Mouse (Mus musculus) skeletal muscle tissue, adult 2 months (tissue): ENCODE results near the gene Cltb.
A peak's percentile ranks its signal among the peaks of the same experiment; 100 is the strongest.

Source experiments
- DNase-seq: peaks from one replicate; pipeline ENCODE4 v3.0.0-alpha.2; 2012; ENCODE audit warnings: low read depth, low spot score

Gene Cltb

GRCm38 (mm10) chr13:54596107-54596690 lies 14.9 kb downstream of the Cltb start:
- no peak for DNase-seq

GRCm38 (mm10) chr13:54593617-54594016 lies 17.5 kb downstream of the Cltb start:
- no peak for DNase-seq

DNA sequence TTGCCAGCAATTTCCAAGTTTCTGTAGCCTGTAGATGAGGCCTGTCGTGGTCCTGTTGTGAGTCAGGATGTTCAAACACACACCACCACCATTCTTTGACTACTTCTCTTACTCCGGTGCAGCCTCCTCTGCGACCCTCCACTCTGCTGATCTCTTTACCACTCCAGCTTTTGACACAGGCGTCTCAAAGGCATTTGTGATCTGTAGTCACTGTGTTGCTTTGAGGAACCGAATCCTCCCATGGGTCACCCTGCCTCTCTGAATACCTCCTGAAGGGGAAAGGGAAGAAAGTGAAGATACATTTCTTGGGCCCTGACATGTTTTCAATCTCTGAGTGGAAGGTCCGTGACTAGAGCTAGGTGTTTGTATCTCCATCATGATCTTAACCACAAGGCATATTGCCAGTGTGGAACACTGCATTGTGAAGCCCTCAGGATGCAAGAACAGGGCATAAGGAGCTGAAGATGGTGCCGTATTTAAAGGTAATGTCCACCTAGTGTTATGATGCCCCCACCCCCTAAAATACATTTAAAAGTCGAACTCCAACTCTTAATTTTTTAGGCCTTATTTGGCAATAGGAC lies 19.3 kb downstream of the Cltb start:
- DNase-seq = no peak

DNA sequence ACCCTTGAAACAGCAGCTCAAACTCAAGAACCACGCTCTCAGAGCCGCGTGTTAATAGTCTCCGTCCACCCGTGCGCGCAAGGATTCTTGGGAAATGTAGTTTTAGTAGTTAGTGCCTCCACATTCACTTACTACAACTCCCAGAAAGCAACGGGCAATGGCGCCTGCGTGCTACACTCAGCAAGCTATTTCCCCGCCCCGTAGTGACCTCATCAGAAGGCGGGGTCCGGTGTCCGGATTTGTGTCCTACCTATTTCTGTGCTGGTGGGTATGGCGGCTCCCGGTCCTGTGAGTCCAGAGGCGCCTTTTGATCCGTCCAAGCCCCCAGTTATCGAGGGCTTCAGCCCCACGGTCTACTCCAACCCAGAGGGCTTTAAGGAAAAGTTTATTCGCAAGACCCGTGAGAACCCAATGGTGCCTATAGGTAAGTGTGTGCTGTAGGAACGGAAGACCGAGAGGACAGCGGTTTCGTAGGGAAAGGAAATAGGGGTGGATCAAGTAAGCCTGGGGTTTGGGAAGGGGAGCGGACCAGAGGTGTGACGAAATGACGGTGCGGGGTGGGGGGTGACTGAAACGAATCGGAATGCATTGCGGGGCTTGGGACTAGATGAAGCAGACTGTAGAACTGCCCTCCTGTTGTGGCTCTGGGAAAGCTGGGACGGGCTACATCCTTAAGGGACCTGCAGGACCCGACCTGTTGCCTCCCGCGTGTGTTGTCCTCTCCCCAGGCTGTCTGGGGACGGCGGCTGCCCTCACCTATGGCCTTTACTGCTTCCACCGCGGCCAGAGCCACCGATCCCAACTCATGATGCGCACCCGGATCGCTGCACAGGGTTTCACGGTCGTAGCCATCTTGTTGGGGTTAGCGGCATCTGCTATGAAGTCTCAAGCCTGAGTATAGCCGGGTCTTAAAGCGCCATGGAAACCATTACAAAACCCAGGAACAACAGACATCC lies 20.9 kb downstream of the Cltb start, which contains the start of the genes Nop16 and Higd2a:
Gene Nop16 (minus strand): TSS at position 95 of the 956 bp plus-strand sequence.
Gene Higd2a (plus strand): TSS at position 212 of the 956 bp plus-strand sequence.
- peak; percentile 96 for DNase-seq

- DNase-seq = no peak
Observed at GRCm38 (mm10) chr13:54589414-54589995, 21.6 kb downstream of the Cltb start.

DNA sequence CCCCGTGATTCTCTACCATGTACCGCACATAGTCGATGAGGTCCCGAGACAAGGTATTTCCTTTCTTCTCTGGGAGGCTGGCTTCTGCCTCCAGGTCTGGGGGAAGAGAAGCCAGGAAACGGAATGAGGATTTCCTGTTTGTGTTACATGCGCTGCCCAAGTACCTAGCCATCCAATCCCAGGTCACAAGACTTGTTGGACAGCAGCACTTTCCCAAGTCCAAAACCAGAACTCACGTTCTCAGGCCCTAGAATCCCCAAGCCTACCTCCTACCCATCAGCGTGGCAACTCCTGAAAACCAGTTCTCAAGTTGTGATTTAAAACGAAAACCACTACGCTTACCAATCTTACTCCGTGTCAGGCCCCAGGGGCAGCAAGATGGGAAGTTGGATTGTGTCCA lies 25.3 kb downstream of the Cltb start:
- no peak for DNase-seq

DNA sequence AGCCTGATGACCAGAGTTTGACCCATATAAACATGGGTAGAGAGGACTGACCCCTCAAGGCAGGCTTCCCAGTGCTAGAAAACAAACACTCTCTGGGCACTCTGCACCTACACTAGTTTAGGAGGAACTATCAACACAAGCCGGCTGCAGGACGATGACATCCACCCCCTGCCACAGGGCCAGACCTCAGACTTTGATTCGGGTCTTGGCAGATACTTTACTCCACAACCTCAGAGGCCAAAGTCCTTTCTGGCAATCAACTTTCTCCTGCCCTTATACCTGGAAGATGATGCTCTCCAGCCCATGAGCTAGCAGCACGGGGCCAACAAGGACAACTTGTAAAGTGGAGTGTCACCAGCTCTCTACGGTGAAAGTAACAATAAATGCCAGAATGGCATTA lies 28.3 kb downstream of the Cltb start:
- no peak for DNase-seq

GRCm38 (mm10) chr13:54582126-54582525 lies 29.0 kb downstream of the Cltb start:
- no peak for DNase-seq

GRCm38 (mm10) chr13:54581385-54581784 lies 29.8 kb downstream of the Cltb start:
- DNase-seq = no peak

GRCm38 (mm10) chr13:54577652-54578507 lies 33.3 kb downstream of the Cltb start:
- no peak for DNase-seq

DNA sequence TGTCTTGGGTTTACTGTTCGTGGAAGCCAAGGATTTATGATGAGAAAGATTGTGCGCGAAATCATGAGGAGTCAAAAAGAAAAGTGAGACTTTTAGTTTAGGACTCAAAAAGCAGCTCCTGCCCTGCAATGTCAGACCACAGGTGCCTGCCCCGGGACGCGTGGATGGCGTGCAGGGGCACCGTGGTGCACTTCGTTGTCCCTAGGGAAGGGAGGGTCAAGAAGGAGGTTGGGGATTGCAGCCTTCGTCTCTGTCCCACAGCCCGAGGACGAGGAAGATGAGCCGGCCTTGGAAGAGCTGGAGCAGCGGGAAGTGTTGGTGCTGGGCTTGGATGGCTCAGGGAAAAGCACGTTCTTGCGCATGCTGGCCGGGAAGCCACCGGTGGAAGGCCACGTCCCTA lies 35.7 kb downstream of the Cltb start:
- no peak for DNase-seq

GRCm38 (mm10) chr13:54574854-54575481 lies 36.2 kb downstream of the Cltb start, which contains the start of gene Arl10:
Gene Arl10 (plus strand): TSS chr13:54575015.
- no peak for DNase-seq

DNA sequence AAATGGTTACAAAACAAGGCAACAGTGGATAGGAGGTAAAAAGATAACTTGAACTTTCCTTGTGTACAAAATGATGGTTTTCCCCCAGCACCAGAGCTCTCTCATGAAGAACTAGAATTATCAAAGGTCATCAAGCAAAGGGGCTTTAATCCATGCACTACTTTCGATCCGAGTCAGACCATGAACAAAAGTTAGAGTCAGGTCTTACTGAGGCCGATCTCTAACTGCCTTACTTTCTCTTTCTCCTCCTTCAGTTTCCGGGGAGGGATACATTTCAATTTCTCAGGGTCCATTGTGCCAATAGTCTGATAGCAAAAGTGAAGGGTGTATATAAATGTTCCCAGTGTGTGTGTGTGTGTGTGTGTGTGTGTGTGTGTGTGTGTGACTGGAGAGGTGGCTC lies 38.5 kb downstream of the Cltb start:
- DNase-seq = no peak

- no peak for DNase-seq
Observed at GRCm38 (mm10) chr13:54571637-54572036, 39.5 kb downstream of the Cltb start.

GRCm38 (mm10) chr13:54570736-54571135 lies 40.4 kb downstream of the Cltb start:
- DNase-seq = no peak

- no peak for DNase-seq
Observed at GRCm38 (mm10) chr13:54569282-54569681, 41.9 kb downstream of the Cltb start.

GRCm38 (mm10) chr13:54568380-54568779 lies 42.8 kb downstream of the Cltb start:
- DNase-seq = no peak

DNA sequence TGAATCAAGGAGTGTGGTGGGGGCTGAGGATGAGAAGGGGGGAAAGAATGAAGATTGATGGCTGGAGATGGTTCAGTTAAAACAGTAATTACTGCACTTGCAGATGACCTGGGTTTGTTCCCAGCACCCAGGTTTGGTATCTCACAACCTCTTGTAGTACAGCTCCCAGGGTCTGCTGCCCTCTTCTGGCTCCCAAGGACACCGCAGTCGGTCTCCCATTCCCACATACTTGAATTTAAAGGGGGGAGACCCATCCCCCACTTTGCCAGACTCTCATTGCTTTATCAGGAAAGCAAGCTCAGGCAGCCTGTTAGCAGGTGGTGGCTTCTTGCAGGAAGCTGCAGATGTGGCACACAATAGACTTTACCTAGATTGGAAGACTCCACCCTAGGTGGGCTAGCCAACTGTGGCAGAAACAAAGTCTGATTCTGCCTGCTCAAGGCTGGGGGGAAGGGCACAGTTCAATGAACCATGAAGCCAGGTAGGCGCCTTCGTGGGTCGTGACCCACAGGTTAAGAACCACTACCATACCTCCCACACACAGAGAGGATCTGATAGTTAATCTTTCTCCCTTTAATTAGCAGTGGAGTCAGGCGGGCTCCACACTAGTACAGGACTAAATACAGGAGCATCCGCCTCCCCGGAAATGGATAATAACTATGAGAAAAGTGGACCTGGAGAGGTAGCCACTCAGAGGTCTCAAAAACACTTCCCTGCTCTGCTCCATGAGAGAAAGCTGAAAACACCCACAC lies 45.4 kb downstream of the Cltb start:
- no peak for DNase-seq

DNA sequence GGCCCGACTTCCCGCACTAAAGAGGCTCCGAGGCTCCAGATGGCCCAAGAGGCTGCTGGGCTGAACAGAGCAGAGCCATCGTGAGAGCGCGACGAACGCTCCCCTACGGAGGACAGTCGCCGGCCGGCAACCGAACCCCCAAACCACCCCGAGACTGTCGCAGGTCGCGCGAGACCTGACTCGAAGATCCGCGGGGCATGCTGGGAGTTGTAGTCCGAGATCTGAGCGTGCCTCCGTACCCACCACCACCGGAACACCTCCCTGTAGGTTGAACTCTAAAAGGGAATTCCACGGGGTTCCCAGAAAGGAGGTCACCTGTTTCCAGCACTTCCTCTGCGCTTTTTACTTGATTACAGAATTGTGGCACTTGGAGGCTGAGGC lies 46.0 kb downstream of the Cltb start, which contains the start of gene 4833439L19Rik:
Gene 4833439L19Rik (minus strand): TSS at position 235 of the 381 bp plus-strand sequence.
- peak; percentile 93 for DNase-seq
